Mouse (Mus musculus): Measurements from ENCODE around the gene Rftn1.

GRCm38 (mm10) chr17:50094077-50094476, 96.4 kb downstream of the Rftn1 start:
- TF ChIP-seq POLR2A (IDR thresholded peaks at IDR 0.05; ENCODE audit: insufficient read depth, low read depth, low read length) (no peak), CTCF (IDR thresholded peaks at IDR 0.05) (no peak), EP300 (IDR thresholded peaks at IDR 0.05; ENCODE audit: insufficient read depth, low read depth, low read length) (no peak)
